Mouse (Mus musculus): ENCODE data around the gene Cyp3a44. TPM values are rescaled to one million over a fixed set of nuclear protein-coding genes. Genes with fewer than 3 reads are reported as not detected.
"Not testable (repeated sequence)": the region's sequence is repeated elsewhere in the genome, so short reads cannot be mapped to it uniquely, and the experiment has no call there.

Cyp3a44 gene
- polyA plus RNA-seq (2014; fragmentation: Nextera tagmentation; extraction: Ambion mirVana) = not detected in 2 replicates

DNA sequence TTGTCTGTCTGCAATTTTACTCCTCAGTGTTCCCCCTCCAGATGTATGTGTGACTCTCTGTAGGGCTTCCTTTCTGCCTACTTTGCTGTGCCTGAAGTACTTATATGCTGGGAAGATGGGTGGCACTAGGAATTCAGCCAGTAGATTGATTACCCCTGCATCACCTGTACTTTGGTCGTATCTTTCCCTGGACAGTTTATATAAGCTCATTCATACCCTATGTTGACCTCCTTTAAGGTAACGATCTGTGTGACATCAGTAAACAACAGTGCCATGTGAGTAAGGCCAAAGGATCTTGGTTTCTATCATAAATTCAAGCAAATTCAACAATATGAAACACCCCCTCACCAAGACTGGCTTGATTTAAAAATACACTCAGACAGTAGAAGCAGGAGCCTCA lies at the start of gene Cyp3a44:
Gene Cyp3a44 (minus strand): TSS at position 79 of the 400 bp plus-strand sequence.
- WGBS = 85% methylated on average over 2 of the region's 2 CpGs

DNA sequence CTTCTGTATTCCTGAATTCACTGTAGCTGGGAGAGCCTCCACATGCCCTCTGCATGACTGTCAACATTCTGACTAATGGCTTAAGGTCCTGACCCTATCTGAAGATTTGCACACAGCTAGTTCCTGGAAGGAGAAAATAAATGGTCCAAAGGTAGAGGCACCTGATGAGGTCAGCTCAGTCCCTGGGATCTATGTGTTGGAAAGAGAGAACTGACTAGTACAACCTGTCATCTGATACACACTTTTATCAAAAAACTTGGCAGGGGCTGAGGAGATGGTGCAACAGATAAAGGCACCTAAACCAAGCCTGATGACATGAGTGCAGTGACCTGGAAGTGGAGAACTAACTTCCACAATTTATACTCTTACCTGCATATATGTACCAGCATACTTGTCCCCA lies 5.4 kb downstream of the Cyp3a44 start:
- H3K27me3 ChIP-seq (ENCODE audit: control insufficient read depth, insufficient read depth, low read length); H3K9ac ChIP-seq (ENCODE audit: low read depth, low read length); H3K27ac ChIP-seq (ENCODE audit: low read depth, low read length); H3K4me3 ChIP-seq (ENCODE audit: low read length); ATAC-seq (ENCODE audit: low FRiP score, low TSS enrichment); H3K36me3 ChIP-seq (ENCODE audit: control insufficient read depth, insufficient read depth, low read length); H3K4me2 ChIP-seq (replicated peaks; ENCODE audit: low read depth, low read length); H3K4me1 ChIP-seq (ENCODE audit: control insufficient read depth, insufficient read depth, low read length): not testable (repeated sequence)
- peaks cover 14% of the 10 kb centered on the region; the same call in 1 of the 2 replicates for H3K9me3 ChIP-seq (ENCODE audit: control insufficient read depth, low read length)

More for the DNA sequence above, at the start of gene Cyp3a44:
- not testable (repeated sequence) for H3K4me2 ChIP-seq (replicated peaks; ENCODE audit: low read depth, low read length); H3K9me3 ChIP-seq (ENCODE audit: control insufficient read depth, low read length); H3K27ac ChIP-seq (ENCODE audit: low read depth, low read length); H3K4me1 ChIP-seq (ENCODE audit: control insufficient read depth, insufficient read depth, low read length); H3K27me3 ChIP-seq (ENCODE audit: control insufficient read depth, insufficient read depth, low read length); ATAC-seq (ENCODE audit: low FRiP score, low TSS enrichment); H3K9ac ChIP-seq (ENCODE audit: low read depth, low read length); H3K4me3 ChIP-seq (ENCODE audit: low read length); H3K36me3 ChIP-seq (ENCODE audit: control insufficient read depth, insufficient read depth, low read length)

DNA sequence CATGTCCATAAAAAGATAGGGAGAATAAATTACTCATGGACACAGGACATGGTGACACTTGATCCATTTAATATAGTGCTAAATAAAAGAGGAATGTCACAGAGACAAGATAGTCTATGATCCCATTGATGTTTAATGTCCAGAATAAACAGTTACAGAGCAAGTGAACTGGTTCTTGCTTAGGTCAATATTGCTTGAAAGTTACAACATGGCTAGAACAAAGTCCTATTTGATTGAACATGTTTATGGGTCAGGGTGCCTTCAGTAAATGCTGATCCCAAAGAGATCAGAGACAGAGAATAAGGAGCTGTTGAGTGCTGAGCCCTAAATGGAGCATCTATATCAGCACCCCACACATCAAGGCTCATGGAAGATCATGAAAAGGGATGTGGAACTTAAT lies 12.4 kb downstream of the Cyp3a44 start:
- not testable (repeated sequence) for H3K9ac ChIP-seq (ENCODE audit: low read depth, low read length); H3K27me3 ChIP-seq (ENCODE audit: control insufficient read depth, insufficient read depth, low read length)

DNA sequence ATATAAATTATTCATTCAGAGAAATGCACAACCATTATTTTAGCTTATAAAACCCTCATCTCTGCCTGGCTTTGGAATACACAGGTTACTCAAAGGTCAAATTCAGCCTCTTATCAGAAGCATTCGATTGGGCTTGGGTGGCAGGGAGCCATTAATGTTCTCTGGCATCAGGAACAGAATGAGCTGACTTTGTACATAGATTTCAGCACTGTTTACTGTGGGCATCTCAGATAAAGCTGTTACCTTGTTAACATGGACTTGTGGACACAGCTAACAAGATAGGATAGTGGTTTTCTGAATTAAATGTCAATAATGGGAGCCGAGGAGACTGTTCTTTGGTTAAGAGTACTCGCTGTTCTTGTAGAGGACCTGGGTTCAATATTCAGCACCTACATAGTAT lies 68.2 kb downstream of the Cyp3a44 start:
- not testable (repeated sequence) for ATAC-seq (ENCODE audit: low FRiP score, low TSS enrichment); H3K27ac ChIP-seq (ENCODE audit: low read depth, low read length); H3K4me1 ChIP-seq (ENCODE audit: control insufficient read depth, insufficient read depth, low read length); H3K36me3 ChIP-seq (ENCODE audit: control insufficient read depth, insufficient read depth, low read length); H3K4me3 ChIP-seq (ENCODE audit: low read length); H3K9me3 ChIP-seq (ENCODE audit: control insufficient read depth, low read length); H3K9ac ChIP-seq (ENCODE audit: low read depth, low read length); H3K4me2 ChIP-seq (replicated peaks; ENCODE audit: low read depth, low read length); H3K27me3 ChIP-seq (ENCODE audit: control insufficient read depth, insufficient read depth, low read length)
- WGBS = 75% methylated on average over 3 of the region's 3 CpGs

More for the DNA sequence above, 12.4 kb downstream of the Cyp3a44 start:
- not testable (repeated sequence) for H3K27ac ChIP-seq (ENCODE audit: low read depth, low read length); H3K36me3 ChIP-seq (ENCODE audit: control insufficient read depth, insufficient read depth, low read length); H3K9me3 ChIP-seq (ENCODE audit: control insufficient read depth, low read length); ATAC-seq (ENCODE audit: low FRiP score, low TSS enrichment); H3K4me3 ChIP-seq (ENCODE audit: low read length); H3K4me1 ChIP-seq (ENCODE audit: control insufficient read depth, insufficient read depth, low read length); H3K4me2 ChIP-seq (replicated peaks; ENCODE audit: low read depth, low read length)

Other genes with a start within 250 kb of the Cyp3a44 start
- gene Cyp3a41b, start 221.1 kb downstream of the Cyp3a44 start, polyA plus RNA-seq (2014; fragmentation: Nextera tagmentation; extraction: Ambion mirVana) = not detected in 2 replicates
- gene Cyp3a41a, start 85.7 kb downstream of the Cyp3a44 start, polyA plus RNA-seq (2014; fragmentation: Nextera tagmentation; extraction: Ambion mirVana) = not detected in 2 replicates
- gene Cyp3a11, start 74.1 kb upstream of the Cyp3a44 start, polyA plus RNA-seq (2014; fragmentation: Nextera tagmentation; extraction: Ambion mirVana) = not detected in 2 replicates
- gene Cyp3a25, start 203.7 kb upstream of the Cyp3a44 start, polyA plus RNA-seq (2014; fragmentation: Nextera tagmentation; extraction: Ambion mirVana) = not detected in 2 replicates

Data from kidney, embryonic 14.5 days (tissue).